Mouse (Mus musculus): Measurements from ENCODE around the gene Ccl12.

The Ccl12 gene

DNA sequence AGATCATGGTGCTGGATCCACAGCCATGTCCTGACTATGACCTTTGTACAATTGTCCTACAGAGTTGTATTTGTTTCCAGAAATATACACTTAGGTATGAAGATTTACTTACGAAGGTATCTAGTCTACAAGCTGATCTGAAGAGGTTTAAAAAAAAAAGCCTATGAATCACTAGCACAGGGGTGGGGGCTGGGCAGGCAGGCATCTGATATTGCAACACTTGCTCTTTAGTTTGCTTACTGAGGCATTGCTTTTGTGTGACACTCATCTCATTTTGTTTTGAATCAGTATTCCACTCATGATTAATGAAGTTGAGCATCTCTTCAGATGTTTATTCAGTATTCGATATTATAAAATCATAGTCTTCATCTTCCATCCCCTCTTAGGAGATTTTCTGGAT, 34.6 kb downstream of the Ccl12 start:
- no peak for DNase-seq (ENCODE audit: extremely low read depth, insufficient read length, low spot score)

GRCm38 (mm10) chr11:82139492-82140094, 37.9 kb downstream of the Ccl12 start:
- peak; percentile 30 for DNase-seq (ENCODE audit: extremely low read depth, insufficient read length, low spot score)
